Mouse (Mus musculus): ENCODE results near the gene Lamb1.

Lamb1 gene

DNA sequence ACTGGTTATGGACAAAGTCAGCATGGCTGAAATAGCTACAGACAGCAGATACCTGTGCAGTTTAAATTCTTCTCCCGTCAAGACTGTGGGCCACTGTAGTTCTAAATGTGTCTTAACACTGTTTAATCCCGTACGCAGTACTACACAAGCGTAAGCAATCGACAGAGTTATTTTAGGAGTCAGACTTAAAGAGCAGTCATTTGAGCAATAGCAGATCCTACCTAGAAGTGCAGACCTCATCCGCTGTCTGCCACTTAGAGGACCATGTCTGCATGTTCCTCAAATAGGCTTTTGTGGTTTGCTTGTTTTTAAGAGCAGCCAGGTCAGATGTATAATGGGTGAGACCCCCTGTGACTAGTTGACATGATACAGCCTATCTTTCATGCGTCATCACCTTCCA, 49.3 kb downstream of the Lamb1 start:
- DNase-seq (ENCODE audit: low spot score), result no peak

DNA sequence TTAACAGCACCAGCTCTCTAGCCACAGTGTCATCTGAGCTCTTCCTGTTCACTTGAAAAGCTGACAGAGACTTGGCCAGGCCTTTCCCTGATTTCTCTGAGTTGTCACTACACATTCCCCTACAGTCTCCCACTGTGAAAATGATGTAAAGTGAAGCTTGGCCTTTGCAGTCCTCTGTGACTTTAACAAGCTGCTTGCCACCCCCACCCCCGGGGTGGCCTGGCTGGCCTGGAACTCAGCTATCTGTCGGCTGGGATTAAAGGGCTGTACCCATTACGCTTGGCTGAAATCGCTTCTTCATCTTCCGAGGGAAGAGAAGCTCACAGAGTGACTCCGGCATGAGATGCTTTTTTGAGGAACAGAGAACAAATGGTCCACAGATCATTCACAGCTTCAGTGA, 50.9 kb downstream of the Lamb1 start:
- no peak for DNase-seq (ENCODE audit: low spot score)

DNA sequence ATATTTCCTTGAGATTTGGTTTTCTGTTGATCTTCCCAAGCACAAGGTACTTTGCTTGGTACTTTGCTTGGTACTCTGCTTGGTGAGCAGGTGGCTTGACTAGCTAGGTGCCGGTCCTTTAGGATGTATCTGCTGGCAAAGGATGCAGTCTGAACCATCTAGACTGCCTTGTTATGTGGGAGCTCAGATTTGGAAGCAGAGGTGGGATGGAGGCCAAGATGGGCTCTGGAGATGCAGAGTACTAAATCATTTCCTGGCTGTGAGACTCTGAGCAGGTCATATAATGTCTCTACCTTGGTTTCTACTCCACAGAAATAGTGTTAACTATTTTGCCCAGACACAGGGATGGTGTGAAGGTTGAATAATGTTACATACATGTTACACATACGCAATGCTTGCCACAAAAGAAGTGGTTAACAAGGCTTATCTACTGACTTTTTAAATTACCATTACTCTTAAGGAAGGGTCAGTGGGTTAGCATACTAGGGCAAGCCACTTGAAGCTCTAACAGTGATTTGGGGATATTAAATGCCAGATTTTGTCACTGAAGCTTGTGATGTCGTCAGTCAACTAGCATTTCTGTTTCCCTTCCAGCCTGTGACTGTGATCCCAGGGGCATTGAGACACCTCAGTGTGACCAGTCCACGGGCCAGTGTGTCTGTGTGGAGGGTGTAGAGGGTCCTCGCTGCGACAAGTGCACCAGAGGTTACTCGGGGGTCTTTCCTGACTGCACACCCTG, 52.8 kb downstream of the Lamb1 start:
- no peak for DNase-seq (ENCODE audit: low spot score)

DNA sequence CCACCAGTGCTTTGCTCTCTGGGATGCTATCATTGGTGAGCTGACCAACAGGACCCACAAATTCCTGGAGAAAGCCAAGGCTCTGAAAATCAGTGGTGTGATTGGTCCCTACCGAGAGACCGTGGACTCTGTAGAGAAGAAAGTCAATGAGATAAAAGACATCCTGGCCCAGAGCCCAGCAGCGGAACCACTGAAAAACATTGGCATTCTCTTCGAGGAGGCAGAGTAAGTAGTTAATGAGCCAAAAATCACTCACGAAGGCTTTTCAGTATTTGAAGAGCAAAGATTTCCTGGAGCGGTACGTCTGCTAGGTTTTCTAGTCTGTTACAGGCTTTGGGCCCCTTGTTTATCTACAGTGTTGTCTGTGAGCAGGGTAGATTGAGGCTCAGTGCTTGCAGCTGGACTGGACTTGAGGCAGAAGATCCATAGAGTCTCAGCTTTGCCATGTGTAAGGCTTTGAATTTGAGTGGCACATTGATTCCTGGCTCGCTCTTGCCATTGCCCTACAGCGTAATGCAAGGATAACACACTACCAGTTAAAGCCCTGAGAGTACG, 53.5 kb downstream of the Lamb1 start:
- DNase-seq (ENCODE audit: low spot score), result no peak

DNA sequence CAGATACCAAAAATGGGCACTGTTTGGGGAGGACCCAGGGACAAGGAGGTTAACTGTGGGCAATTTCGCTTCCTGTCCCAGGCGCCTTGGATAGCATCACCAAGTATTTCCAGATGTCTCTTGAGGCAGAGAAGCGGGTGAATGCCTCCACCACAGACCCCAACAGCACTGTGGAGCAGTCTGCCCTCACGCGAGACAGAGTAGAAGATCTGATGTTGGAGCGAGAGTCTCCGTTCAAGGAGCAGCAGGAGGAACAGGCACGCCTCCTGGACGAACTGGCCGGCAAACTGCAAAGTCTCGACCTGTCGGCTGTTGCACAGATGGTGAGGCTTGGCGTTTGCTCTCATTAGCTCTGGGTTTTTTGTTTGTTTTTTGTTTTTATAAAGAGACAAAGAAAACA, 55.8 kb downstream of the Lamb1 start:
- DNase-seq (ENCODE audit: low spot score), result no peak

DNA sequence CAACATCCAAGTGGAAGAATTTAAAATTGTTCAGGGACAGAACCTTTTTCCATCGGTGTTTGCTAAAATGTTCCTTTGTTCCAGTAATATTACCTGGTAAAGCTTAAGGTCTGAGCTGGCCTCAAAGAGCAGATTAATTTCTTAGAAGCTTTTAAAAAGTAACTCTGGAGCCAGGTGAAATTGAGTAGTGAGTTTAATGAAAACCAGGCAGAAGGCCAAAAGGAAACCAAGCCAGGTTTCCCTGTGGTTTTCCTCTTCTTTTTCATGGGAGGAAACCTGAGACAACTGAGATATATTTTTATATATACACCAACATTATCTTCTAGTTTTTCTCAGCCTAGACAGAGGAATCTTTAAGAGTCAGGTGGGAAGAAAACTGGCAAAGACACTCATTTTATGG, 56.5 kb downstream of the Lamb1 start:
- DNase-seq (ENCODE audit: low spot score), result no peak

DNA sequence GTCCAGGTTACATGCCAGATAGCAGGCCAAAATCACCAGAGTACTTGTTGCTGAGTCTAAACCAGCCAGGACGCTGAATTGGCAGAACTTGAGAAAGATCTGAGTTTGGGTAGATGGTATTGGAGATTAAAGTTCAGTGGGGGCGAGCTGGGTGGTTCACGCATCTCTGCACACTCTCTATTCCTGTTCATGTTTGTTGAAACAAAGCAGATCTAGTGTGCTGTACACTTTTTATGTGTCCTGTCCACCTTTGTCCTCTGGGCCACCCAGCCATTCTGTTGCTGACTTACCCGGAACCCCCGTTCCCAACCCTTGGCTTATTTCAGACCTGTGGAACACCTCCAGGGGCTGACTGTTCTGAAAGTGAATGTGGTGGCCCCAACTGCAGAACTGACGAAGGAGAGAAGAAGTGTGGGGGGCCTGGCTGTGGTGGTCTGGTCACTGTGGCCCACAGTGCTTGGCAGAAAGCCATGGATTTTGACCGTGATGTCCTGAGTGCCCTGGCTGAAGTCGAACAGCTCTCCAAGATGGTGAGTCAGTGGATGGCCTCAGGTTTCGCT, 58.2 kb downstream of the Lamb1 start:
- no peak for DNase-seq (ENCODE audit: low spot score)

DNA sequence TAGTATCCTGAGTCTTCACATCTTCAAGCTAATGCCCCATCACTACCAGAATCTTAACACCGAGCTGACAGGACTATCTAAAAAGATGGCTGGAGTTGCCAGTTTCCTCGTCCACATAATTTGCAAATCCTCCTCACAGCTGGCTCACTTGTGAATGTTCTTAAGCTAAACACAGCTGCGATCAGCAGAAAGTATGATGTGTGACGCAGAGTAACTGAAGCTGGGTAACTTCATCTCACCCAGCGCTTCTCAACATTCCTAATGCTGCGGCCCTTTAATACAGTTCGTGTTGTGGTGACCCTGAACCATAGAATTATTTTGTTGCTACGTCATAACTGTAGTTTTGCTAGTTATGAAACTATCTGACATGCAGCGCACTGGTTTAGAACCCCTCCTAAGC, 62.1 kb downstream of the Lamb1 start:
- no peak for DNase-seq (ENCODE audit: low spot score)

DNA sequence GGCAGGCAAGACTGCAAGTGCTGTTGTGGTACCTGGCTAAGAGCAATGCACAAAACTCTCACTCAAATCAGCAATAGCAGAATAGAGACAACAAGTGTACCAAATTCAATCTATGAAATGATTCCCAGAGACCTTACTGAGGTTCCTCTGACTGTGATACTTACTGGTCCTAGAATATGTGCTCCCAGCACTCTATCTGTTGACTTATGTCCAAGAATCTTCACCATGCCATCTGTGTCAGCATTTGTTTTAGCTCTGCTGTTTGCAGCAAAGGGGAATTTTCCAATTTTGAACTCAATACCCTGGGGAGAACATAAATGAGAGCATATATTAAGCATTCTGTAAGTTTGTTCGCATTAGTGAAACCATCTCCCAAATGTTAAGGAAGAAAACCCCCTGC, 68.2 kb downstream of the Lamb1 start:
- DNase-seq (ENCODE audit: low spot score), result no peak

DNA sequence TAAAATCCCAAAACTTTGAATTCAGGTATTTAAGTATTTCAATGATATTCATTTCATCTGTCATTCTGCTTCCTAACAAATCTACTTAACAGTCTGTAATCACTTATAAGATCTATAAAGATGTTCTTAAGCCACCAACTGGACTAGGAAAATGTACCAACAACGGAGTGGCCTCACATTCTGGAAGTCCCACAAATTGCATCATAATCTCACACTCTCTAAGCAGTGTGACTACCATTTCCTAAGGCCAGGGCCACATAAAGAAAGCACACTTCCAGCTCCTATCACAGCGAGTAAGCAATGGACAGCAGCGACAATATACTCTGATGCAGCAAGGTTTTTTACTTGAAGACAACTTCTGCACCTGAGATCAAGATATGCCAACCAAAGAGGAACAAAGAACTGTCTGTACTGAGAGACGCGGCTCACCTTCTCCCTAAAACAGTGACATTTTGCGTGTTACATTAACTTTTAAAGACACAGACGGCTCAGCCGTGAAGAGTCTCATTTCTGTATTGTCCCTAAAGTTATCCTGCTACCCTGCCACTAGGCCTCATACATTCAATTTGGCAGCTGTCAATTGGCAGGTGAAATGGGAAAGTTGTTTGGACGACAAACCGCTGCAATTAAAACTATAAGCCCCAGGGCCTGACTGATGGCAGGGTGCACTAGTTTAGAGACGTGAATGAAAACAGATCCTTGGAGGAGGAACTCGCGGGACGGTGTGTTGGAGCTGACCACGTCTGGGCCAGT, 85.3 kb downstream of the Lamb1 start:
- DNase-seq (ENCODE audit: low spot score), result no peak

DNA sequence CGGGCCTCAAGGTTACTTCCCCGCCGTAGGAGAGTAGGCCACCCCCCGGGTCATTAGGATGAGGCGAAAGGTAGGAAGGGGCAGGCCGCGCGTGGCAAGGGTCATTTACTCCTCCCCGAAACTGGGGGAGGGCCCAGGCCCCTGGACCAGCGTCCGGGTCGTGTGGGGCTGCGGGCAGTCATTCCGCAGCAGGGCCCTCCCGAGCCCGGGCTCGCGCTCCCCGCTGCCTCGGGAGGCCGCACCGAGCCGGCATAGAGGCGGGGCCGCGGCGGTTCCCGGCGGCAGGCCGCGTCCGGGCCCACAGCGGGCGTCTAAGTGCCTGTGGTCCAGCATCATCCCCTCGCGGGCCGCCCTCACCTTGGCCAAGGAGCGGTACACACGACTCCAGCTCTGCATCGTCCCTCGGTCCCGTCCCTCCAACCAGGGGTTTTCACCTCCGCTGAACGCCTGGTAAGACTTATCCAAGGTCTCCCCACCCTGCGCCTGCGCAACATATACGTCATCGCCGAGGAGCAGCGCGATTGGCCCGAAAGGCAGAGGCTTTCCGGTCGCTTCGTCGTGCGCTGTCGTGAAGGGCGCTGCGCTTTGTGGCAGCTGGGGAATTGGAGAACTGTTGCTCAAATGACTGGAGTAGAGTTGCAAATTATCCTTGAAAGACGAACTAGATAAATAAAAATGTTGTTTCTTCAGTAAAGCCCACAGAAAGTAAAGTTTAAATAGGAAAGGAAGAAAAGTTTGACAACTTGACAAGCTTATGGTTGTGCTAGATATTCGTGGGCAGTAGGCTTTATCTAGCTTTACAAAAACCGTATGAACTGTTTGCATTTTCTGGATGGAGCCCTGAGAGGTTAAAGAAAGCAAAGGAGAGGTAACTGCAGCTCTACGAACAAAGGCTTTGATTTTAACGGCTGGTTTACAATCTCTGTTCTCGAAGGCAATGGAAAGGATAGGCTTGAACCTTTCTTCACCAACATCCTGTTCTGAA, 86.2 kb downstream of the Lamb1 start, which contains the start of gene Dld:
Gene Dld (minus strand): TSS at position 510 of the 985 bp plus-strand sequence.
- DNase-seq (ENCODE audit: low spot score), result peak; percentile 92

DNA sequence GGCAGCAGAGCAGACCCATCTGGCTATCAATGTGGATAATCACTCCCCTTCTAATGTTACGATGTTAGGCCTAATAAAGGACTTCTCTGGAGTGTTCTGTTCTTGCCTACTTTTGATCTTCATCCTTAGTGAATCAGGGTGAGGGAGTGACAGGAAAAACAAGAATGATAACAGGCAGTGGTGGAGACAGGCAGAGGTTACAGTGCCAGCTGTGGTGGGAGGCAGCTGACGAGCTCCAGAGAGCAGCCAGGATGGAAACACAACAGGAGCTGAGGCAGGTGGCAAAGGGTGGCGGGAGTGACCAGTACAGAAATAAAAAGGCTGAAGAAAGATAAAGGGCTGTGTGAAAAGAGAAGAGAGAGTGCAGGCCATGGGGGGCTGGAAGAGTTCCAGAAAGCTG, 101.4 kb downstream of the Lamb1 start:
- no peak for DNase-seq (ENCODE audit: low spot score)

DNA sequence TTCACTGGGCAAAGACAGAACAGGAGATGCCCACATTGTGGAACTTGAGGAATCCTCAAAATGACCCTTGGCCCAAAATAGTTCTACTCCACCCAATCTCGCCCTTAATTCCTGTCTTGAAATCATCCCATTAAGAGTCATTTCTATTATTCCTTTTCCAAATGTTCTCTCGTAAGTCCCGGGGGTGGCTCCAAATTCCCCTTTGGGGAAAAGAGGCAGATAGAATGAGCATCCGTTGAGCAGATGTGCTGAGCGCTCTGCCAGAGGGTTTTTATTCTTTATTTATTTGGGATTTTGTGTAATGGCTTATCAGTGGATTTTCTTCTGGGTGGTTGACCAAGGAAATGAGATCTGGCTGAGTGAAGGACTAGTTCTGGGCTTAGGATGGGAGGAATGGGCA, 102.7 kb downstream of the Lamb1 start:
- no peak for DNase-seq (ENCODE audit: low spot score)

DNA sequence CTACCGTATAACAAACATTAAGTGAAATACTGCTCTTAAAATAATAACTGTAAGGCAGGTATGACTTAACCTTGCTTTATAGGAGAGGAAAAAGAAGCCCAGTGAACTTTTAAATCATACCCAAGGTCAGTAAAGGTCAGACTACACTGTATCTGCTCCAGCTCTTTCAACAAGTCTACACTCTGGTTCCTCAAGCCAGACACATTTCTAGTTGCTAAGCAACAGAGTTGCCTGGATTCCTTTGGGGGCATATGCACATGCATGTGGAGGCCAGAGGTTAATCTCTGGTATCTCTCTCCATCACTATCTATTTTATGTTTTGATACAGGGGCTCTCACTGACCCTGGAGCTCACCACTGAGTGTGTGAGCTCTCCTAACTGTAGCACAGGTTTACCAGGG, 104.1 kb downstream of the Lamb1 start:
- DNase-seq (ENCODE audit: low spot score), result no peak

DNA sequence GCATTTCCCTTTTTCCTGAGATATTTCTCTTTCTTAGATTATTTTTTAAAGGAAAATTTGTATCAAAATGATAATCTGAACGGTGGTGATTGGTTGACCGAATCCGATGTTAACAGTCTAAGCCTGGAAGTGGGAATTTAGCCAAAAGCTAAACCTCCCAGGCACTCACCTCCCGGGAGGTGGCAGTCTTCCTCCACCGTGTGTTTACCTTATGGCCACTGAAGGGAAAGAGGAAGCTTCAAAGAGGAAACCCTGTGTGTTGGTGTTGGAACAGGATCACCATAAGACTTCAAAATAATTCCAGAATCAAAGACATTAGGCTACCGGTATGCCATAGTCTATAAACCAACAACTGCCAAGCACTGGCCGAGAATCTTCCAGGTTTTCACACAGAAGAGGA, 104.6 kb downstream of the Lamb1 start:
- DNase-seq (ENCODE audit: low spot score), result no peak

DNA sequence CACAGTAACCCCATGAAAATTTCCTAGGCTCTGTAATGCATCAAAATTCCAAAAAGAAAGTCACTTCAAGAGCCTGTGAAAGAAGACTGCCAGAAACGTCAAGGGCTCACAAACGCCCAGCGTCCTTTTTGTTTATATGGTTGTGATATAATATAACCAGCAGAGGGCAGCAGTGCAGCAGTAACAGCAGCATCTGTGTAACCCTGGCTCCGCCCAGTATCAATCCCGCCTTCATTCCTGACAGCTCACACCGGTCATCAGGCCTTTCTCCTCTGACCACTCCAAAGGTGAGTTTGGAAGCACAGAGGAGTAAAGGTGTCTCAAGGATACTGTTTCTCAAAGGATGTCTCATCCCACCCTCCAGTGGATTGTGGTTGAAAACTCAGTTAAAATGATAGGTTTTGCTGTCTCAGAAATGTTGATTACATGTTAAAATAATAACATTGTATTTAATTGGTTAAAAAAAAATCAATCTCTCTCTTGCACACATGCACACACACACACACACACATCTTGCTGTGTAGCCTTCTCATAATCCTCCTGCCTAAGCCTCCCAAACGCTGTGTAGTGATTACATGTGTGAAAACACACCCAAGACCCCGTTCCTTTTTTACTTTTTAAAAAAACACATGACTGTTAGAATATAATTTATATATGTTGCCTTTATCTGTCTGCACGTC, 109.7 kb downstream of the Lamb1 start:
- DNase-seq (ENCODE audit: low spot score), result peak; percentile 51

DNA sequence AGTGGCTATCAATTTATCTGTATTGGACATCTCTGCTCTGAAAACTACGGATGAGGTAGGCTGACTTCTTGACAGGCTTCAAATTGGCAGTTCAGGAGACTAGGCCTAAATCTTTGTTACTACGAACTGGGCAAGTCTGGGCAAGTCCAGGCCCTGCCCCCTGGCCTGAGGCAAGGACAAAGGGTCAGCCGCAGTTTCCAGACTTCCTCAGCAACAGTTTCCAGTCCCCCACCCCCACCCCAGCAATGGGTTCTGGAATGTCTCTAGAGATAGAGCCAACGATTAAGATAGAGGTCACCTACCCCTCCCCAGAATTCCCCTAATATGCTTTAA, 110.2 kb downstream of the Lamb1 start:
- no peak for DNase-seq (ENCODE audit: low spot score)

DNA sequence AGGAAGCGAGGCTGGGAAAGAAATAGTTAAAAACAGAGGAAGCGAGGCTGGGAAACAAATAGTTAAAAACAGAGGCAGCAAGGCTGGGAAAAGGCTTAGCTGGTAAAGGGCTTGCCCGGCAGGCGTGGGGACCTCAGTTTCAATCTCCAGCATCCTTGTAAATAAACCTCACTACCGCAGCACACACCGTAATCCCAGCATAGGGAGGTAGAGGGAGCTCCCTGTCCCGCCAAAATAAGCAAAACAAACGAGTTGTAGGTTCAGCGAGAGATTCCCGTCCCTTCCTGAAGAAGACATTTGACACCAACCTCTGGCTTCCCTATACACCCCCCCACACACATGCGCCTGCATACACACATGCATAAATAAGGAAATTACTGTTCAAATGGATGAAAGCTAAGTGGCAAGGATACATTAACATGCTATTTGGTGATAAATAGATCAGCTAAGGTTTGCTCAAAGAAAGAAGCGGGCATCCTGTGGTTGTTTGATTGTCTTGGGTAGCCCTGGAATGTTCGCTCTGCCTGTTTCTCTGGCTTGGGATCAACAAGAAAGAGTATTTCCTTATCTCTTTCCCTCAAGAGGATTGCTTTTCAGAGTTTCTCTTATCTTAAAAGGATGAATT, 111.4 kb downstream of the Lamb1 start:
- DNase-seq (ENCODE audit: low spot score), result no peak

DNA sequence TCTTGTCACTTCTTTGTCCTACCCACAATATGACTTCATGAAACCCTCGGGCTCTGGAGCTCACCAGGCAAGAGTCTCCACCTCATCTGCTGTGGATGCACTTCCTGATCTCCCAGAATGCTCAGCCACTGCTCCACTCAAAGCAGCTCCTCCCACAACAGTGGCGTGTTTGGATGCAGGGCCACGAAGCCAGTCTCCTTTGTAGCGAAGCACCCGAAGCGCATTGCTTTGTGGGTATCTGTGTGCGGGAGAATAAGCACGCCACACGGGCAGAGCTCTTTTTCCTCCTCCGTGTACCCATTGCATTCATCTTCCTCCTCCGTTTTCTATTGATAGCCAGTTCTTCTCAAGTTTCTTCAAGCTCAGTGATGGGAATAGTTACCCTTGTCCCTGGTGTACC, 112.2 kb downstream of the Lamb1 start:
- no peak for DNase-seq (ENCODE audit: low spot score)
